Mouse (Mus musculus): ENCODE data around the gene Fam169b. TPM values are rescaled to one million over a fixed set of nuclear protein-coding genes. Genes with fewer than 3 reads are reported as not detected.
"Not testable (repeated sequence)": the region's sequence is repeated elsewhere in the genome, so short reads cannot be mapped to it uniquely, and the experiment has no call there.

The Fam169b gene
- total RNA-seq, 4 experiments from 2014 or later = 0.19 TPM; not detected in 3

DNA sequence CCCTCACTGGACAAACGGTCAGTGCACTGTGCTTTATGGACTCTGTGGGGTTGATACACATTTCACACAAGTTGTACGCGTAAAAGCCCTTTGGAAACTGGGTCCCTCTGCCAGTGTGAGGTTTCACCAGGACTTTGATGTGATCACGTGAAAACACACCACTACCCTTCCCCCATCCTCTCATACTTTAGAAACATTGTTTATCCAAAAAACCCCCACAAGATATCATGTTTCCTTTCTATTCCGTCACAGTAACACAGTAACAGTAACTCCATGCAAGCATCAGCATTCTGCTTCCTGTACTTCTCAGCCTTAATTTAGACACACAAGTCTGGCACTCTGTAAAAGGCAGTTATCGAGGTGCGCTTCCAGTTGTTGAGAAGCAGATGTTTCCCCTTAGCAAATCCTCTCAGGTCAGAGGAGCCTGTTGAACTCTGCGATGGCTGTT lies 12.2 kb downstream of the Fam169b start:
- no peak for DNase-seq (ENCODE audit: low spot score in 2 of 2)

DNA sequence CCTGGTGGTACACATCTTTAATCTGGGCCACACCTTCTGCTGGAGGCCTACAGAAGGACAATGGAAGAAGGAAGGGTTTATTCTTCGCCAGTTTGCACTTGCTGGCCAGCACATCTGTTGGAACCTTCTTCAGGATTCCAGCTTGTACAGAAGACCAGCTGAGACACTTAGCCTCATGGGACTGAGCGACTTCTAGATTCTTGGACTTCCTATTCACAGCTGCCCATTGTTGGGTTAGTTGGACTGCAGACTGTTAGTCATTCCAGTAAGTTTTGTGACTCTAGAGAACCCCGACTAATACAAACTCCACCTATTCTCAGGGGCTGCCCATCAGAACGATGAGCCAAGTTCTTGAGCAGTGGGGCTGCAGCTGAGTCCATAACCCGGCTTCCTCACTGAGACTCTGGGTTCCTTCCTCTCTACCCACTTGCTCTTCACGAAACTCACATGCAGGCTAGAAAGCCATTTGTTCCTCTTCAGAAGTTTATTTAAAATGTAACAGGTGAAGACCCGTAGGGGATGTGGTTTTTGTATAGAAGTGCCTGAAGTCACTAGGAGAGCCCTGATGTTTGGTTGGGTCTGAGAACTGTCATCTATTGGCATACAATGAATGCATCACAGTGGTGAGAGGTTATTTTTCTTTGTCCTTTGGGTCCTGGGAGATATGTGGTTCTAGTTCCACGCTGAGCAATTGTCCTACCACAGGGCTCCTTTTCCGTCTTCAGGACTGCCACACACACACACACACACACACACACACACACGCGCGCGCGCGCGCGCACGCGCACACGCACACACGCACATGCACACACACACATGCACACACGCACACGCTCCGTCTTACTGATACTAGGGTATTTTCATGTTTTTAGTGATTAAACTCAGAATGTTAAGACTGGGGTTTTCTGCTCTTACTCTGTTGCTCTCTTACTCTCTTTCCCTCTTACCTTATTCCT lies 13.2 kb downstream of the Fam169b start:
- DNase-seq (ENCODE audit: low spot score in 2 of 2) = no peak

DNA sequence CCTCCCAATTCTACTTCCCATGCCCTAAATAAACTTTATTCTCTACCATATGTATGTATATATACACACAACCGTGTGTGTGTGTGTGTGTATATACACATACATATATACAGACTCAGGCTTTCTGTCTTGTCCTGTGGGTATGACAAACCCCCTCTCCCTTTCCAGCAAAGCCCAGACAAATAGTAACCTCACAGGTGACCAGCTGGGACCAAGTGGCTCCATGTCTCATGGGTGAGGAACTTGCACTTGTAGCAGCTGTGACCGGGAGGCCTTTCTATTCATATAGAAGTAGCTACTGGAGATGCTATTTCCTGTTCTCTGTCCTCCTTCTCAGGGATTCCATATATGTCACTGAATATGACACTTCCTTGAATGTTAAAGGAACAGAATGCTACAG lies 13.9 kb downstream of the Fam169b start:
- DNase-seq (ENCODE audit: low spot score in 2 of 2) = no peak

DNA sequence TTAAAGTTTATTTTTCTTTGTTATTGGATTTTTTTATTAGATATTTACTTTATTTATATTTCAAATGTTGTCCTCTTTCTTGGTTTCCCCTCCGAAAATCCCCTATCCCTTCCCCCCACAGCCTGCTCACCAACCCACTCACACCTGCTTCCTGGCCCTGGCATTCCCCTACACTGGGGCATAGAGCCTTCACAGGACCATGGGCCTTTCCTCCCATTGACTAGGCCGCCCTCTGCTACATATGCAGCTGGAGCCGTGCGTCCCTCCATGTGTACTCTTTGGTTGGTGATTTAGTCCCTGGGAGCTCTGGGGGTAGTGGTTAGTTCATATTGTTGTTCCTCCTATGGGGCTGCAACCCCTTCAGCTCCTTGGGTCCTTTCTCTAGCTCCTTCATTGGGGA lies 14.4 kb downstream of the Fam169b start:
- not testable (repeated sequence) for DNase-seq (ENCODE audit: low spot score in 2 of 2)

DNA sequence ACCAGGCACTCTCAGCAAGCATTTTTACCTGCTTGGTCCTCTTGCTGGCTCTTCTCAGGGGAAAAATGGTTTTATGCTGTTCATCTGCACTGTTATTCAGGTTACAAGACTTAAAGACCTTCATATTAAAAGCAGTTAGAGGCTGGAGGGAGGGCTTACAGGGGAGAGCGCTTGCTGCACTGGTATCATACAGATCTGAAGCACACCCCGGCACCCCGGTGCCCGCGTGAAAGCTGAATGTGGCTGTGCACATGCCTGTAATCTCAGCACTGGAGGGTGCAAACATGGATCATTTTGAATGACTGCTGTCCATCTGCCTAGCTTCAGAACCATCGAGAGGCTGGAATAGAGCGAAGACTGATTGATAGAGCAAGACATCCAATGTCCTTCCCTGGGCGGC lies 15.4 kb downstream of the Fam169b start:
- no peak for DNase-seq (ENCODE audit: low spot score in 2 of 2)

DNA sequence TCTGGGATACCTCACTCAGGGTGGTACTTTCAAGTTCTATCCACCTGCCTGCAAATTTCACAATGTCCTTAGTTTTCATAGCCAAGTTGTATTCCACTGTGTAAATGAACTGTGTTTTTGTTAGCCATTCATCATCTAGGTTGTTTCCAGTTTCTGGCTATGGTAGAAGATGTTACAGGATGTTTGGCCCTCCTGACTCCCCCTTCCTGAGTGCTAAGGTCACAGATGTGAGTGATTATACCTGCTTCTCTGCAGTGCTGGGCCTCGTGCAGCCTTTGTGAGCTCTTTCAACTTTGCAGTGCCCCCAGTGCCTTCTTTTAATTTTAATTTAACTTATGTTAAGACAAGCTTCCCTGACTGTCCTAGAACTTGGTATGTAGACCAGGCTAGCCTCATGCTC lies 18.0 kb downstream of the Fam169b start:
- DNase-seq (ENCODE audit: low spot score in 2 of 2) = no peak

DNA sequence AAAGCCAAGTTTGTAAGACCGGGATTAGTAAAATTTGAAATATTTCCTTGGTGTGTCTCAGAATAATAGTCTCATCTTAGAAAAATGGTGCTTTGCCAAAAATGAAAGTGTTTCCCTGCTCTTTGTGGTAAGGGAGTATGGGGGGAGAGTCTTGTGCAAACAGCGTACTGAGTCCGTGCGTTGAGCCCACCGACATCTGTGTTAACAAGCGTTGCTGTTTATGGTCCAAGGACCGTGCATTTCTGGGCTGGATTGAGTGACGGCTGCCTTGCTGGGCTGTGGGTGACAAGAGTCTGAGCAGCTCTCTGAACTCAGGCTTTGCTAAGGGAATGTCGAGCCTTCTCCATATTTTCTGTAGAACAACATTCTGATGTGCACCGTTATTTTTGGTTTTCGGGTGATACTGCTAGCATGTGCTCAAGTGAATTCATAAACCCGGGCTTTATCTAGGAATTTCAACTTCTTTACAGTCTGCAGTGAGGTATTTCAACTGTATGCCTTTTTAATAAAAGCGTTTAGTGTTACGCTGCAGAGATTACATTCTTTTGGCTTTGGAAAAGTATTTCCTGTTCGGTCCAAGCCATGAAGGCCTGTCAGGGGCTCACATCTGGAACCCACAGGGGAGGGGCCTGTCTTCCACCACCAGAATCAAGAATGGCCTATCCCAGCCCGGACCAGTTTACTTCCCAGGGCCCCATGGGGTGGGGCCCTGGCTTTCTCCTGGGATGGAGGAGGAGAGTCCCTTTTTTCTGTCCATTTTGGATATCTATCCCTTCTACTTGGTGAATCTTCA lies 20.6 kb downstream of the Fam169b start:
- DNase-seq (ENCODE audit: low spot score in 2 of 2) = no peak

DNA sequence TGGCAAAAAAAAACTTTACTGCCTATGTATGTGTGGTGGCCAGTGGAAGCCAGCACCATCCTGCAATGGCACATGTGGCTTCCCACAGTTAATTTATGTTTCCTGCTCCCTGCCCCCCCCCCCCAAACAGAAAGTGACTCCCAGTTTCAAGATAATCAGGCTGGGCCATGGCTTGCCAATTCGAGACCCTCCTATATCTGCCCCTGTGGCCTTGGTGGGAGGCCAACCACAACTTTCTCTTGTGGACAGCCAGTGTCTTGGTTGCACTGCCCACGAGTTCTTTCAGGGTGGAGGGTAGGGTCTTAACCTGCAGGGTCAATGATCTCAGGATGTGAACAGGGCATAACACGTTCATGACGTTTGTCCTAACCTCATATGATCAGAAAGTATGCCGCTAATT lies 22.8 kb downstream of the Fam169b start:
- no peak for DNase-seq (ENCODE audit: low spot score in 2 of 2)

DNA sequence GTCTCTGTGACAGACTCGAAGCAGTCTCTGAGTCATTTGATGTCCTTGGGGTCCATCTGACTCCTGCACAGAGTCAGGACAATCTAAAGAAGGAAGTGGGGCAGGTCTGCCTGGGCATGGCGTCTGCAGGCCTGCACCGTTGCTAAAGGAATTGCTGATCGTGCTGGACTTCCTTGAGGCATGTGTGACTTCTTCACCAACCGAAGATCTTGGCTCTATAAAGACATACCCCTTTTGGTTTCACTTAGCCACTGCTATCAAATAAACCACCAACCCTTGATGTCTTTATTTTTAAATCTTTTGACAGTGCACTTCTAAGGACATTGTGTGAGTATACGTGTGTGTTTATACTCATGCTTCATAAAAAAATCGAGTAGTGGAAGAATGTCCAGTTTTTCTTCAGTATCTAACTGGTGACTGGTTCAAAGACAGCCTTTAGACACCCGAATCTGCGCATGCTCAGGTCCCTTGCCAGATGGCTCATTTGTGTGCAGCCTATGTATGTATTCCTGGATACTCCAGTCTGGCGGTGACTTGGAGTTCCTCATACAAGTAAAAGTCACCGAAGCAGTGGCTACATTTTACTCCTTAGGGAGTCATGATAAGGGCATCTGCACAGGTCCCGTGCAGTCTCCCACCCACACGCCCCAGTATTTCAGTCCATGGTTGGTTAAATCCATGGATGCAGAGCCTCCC lies 24.9 kb downstream of the Fam169b start:
- no peak for DNase-seq (ENCODE audit: low spot score in 2 of 2)

DNA sequence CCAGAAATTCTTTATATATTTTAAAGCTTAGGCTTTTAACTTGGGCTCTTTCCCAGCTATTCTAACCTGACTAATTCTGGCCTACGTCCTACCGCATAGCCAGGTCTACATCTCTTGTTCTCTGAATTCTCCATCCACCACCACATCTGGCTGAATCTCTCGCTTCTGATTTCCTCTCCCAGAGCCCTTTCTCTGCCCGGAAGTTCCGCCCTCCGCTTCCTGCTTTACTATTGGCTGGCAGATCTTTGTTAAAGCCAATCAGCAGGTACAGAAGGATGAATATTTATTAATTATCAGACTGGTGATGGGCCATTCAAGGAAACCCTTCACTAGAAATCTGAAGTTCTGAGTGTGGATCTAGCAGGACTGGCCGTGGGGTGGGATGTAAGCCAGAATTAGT lies 27.5 kb downstream of the Fam169b start:
- DNase-seq (ENCODE audit: low spot score in 2 of 2) = no peak

DNA sequence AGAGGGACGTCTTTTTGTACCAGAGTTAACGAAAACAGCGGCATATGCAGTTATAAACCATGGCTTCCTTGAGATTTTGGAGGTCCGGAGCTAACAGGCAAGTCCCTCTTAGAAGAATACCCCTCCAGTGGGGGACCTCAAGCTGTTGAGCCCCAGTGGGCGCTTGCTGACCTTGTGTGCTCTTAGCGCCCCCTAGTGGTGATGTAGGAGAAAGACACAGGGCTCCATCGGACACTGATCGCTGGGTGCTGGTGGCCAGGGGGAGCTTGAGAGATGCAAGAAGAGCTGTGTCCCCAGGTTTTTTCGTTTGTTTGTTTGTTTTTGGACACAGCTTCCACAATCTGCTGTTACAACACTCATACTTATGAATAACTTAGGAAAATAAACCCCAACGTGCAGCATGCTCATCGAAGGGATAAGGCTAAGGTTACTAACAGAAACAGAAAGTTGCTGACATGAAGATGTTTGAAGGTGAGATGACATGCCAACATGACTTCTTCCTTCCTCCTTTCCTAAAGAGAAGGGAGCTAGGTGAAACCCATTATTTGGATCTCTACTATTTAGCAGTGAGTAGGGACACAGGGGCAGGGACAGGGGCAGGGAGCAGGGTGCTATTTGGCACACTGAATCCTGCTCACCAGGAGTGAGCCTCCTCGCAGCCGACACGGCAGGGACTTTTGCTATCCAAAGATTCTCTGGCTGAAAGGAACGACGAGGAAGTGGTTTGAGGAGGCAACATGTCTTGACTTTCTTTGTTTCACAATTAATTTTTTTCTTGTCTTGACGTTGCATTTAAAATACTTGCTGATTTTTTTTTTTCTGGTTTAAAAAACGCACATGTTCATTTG lies 29.2 kb downstream of the Fam169b start:
- peak; percentile 25 to 43 for DNase-seq (ENCODE audit: low spot score in 2 of 2)

DNA sequence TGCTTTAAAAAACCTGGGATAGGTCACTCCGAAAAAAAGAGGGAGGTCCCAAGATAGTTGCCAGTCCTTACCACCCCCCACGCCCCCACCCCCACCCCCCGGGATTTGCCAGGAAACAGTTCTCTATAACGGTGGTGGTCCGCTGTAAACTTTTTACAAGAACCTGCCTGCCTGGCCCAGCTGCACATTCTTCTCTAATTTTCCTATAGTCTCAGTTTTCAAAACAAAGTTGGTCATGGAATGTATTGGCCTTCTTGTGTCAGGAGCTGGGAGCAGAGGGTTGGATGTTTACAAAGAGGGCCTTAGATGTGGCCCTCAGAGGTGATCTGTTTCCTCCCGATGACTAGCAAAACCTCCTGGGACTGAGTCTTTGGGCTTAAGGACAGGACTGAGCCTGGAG lies 30.0 kb downstream of the Fam169b start:
- DNase-seq (ENCODE audit: low spot score in 2 of 2) = no peak

DNA sequence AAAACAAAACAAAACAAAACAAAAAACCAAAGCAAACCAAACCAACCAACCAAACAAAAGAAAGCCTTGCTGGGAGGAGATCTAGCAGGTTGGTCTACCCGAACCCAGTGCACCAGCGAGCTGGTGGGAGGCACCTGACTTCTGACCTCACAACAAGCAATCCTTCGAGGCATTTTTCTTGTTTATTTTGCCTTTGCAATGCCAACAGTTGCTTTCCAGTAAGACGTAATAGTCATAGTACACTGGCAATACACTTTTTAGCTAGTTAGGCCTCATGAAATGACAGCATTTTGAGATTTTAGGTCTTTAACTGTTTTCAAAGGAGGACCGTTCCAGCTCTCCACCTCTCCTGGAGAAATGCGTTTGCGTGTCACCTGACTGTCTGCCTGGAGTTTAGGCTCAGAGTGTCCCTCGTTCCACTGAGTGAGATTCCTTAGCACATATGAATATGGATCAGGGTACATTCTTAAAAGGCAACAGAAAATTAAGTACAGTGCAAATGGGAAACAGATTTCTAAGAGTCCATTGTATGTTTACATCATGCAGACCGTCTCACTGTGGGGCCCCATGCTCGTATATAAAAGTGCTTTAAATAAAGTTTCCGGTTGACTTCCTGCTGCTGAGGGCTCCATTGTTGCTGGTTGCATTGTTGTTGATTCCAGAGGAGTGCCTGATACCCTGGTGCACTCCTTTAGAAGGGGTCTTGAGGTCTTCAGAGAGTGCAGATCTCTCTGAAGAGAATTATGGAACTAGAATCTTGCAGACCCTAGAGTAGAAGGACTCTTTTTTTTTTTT lies 32.3 kb downstream of the Fam169b start:
- no peak for DNase-seq (ENCODE audit: low spot score in 2 of 2)

DNA sequence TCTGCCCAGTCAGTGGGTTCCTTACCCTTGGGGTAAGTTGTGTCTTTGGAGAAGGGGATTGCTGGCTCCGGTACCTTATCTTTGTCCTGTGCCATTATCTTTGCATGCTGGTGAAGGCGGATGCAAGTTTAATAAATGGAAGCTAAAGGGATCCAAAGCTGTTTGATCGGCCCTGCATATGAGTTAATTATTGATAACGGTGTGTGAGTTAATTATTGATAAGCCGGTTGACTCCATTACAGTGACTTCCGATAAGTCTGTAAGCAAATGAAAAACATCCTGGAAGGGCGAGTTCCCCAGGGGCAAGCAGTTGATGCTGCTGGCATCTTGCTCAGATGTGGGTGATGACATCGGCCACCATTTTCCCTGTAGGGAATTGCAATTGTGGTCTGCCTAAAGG lies 33.1 kb downstream of the Fam169b start:
- no peak for DNase-seq (ENCODE audit: low spot score in 2 of 2)

DNA sequence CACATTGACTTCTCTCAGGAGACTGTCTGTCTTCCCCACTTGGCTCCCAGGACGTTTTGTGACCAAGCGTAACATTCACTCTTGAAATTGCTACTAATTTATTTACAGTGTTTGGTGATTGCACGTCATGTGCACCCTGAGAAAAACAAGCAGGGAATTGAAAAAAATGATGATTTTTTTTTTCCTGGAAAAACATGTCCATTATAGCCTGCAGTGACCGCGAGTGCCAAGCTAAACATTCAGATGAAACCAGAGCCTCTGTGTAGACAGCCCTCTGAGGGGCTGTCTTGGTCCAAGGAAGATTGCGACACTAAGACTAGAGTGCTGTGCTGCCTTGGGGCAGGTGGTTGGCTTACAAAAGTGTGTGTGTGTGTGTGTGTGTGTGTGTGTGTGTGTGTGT lies 37.8 kb downstream of the Fam169b start:
- peak in 1 of 2 experiments; percentile 24 for DNase-seq (ENCODE audit: low spot score in 2 of 2)

DNA sequence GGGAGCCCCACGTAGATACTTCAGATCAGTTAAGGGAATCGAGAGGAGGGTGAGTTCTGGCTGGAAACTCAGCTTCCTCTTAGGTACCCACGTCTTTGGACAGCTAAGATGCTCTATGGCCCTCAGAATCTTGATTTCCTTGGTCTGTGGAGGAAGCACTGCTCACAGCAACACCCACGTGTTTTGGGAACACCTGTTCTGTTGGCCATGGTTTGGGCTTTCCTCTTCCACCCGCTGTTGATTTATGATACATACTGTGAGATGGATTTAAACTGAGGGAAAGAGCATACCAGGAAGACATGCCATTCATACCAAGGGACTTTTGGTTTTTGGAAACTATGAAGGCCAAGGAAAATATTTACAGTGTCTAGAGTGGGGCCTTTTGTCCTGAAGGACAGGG lies 38.8 kb downstream of the Fam169b start:
- DNase-seq (ENCODE audit: low spot score in 2 of 2) = no peak

DNA sequence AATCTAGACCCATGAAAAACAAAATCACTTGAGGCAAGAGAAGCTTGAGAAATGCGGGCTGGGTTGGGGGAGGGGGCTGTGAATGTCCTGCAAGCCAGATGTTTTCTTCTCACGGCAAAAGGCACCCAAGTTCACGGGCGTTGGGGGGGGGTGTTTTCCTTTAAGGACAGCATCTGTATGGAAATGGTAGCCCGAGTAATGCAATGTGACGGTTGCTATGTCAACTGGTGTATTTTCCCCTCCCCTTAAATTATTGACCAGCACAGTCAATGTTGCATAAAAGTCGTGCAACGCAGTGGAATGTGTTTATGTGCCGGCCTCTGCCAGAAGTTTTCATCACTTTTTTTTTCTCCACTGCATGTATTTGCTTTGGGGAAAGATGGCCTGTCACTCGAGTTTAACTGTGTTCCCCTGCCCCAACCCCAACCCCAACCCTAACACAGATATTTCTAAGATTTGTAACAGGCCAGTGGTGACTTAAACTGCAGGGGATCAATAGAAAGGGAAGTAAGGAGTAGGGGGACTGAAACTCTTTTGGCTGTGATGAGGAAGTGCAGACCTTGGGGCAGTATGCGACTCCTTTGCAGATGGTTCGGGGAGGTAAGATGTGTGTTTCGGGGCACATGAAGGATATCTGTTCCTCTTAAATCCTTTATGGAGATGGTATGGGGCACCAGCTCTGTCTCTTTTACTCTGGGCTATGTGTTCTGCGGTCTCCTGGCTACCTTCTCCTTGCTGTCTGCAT lies 39.6 kb downstream of the Fam169b start:
- no peak for DNase-seq (ENCODE audit: low spot score in 2 of 2)

DNA sequence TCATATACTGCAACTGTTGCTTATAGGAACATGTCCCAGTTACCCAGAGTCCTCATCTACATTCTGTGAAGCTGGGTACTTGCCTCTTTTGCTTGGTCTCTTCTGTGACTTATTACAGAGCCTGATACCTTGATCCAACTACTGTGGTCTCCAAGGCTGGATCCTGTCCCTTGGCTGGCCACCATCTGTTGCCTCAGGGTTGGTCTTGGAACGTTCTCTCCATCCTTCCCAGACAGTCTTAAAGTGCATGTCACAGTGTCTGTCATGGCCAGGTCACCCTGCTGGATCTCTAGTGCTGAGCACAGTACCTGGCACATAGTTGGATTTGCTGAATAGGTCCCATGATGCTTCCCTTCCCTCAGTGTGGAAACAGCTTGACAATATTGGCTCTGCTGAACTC lies 40.6 kb downstream of the Fam169b start:
- no peak for DNase-seq (ENCODE audit: low spot score in 2 of 2)

DNA sequence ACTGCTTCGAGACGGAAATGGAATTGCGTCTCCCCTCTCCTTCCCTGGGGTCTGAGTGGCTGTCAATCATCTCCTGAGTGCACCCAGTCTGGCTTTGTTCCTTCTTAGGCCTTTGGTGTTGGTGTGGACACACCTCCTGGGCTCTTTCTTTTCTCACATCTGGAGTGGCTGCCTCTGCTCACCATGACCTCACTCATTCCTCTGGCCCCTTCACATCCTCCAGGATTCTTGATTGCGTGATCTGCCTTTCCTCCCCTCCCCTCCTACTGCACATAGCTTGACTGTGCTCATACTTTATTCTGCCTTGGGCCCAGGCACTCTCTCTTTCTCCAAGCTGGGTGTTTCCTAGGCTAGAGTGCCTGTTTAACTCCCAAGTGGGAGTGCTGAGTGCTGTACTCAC lies 41.4 kb downstream of the Fam169b start:
- DNase-seq (ENCODE audit: low spot score in 2 of 2) = no peak

Data from gastrocnemius, adult 8-10 months (tissue).